Mouse (Mus musculus): ENCODE measurements around the gene Gm10037. TPM values are rescaled to one million over a fixed set of nuclear protein-coding genes. Genes with fewer than 3 reads are reported as not detected.
"Not testable (repeated sequence)": the region's sequence is repeated elsewhere in the genome, so short reads cannot be mapped to it uniquely, and the experiment has no call there.

The Gm10037 gene
- polyA plus RNA-seq, 1 experiment, result 10.4 TPM

DNA sequence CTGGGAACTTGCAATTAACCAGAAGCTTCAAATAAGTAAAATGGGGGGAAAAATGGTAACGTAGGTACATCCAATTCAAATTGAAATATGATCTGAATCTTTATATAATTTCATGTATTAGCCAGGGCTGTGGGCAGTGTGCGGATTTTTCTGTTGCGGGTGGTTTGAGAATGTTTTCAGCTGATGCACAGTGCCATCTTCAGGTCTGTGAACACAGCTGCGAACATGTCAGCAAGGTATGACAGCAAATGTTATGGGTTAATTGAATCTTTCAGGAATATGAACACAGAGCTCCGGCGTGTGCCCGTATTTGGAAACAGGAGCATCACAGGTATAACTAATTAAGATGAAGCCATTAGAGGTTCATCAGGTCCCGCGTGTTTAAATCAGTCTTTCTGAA, 31.6 kb downstream of the Gm10037 start:
- Histone ChIP-seq H3K4me1 (ENCODE audit: control insufficient read depth, insufficient read depth, low read length) (no peaks in the 10 kb centered on the region), H3K27ac (ENCODE audit: control insufficient read depth, insufficient read depth, low read depth, low read length, poor library complexity) (no peak overlapping the region), H3K4me3 (replicated peaks; ENCODE audit: control insufficient read depth, low read depth, low read length) (no peak overlapping the region)
- TF ChIP-seq CTCF (IDR thresholded peaks at IDR 0.05; ENCODE audit: control insufficient read depth, insufficient read depth, low read length) (no peak), POLR2A (IDR thresholded peaks at IDR 0.05; ENCODE audit: borderline replicate concordance, control insufficient read depth, low read depth, low read length) (no peak)
- WGBS, result 83% methylated on average over 9 of the region's 9 CpGs

DNA sequence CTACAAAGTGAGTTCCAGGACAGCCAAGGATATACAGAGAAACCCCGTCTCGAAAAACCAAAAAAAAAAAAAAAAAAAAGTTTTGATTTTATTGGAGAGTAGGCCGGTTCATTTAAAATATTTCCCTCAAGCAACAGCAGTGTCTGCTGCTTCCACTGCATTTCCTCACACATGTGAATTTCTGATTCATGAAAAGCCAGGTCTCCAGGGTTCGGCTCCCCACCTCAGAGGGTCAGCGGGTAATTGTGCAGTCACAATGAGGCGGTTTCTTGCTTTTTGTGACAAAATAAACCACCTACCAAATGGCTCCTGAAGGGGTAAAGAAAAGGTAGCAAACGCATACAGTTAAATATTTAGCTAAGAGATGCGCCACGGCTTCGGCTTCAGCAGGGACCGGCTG, 32.1 kb downstream of the Gm10037 start, which contains the start of gene BC048507:
Gene BC048507 (plus strand): TSS at position 301 of the 400 bp plus-strand sequence.
- Histone ChIP-seq H3K27ac (ENCODE audit: control insufficient read depth, insufficient read depth, low read depth, low read length, poor library complexity) (no peak within 1 kb of the TSS), H3K4me3 (replicated peaks; ENCODE audit: control insufficient read depth, low read depth, low read length) (no peak within 1 kb of the TSS), H3K4me1 (ENCODE audit: control insufficient read depth, insufficient read depth, low read length) (no peaks in the 10 kb centered on the region)
- no peak for TF ChIP-seq POLR2A (IDR thresholded peaks at IDR 0.05; ENCODE audit: borderline replicate concordance, control insufficient read depth, low read depth, low read length)
- 75% methylated on average over 11 of the region's 11 CpGs for WGBS

DNA sequence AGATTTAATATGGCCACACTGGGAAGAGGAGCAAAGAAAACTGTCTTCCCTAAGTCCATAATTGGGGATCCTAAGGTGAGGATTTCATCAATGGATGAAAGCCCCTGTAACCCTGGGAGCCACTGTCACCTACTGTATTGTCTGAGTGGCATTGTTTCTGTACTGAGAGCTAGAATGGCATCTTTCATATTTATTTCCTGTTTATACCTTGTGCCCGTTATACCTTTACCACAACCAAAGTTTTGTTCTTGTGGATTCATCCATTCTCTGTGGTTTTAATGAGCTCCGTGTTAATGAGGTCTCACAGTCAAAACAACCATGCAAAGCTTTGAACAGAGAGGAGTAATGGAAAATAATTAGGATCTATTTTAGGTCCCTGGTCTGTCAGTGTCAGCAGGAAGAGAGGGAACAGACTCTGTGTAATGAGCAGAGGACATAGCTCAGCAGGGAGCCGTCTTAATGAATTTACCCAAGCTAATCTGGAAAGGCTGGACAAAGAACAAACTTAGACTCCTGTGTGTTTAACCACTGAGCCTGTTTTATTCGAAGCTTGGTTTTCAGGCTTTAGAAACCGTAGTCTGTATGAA, 34.0 kb downstream of the Gm10037 start:
- Histone ChIP-seq H3K27ac (ENCODE audit: control insufficient read depth, insufficient read depth, low read depth, low read length, poor library complexity) (no peak overlapping the region), H3K4me3 (replicated peaks; ENCODE audit: control insufficient read depth, low read depth, low read length) (no peak overlapping the region), H3K4me1 (ENCODE audit: control insufficient read depth, insufficient read depth, low read length) (no peaks in the 10 kb centered on the region)
- TF ChIP-seq POLR2A (IDR thresholded peaks at IDR 0.05; ENCODE audit: borderline replicate concordance, control insufficient read depth, low read depth, low read length), result no peak
- no peak for TF ChIP-seq CTCF (IDR thresholded peaks at IDR 0.05; ENCODE audit: control insufficient read depth, insufficient read depth, low read length)
- 64% methylated on average over 5 of the region's 5 CpGs for WGBS

DNA sequence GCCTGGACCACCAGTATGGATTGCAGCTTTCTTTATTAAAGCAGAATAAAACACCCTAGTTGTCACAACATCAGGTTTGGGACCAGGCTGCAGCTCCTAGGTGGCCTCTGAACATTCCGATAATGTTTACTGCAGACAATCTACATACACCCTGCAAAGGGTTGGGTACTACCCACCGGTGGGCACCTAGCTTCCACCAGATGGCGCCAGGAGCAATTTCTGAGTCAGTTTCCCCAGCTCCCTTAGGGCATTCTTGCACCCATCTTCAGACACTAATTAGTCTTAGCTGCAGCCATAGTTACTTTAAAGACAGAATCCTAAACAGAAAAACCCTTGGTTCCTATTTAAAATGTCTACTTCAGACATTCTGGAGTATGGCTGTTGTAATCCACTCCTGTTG, 37.0 kb downstream of the Gm10037 start:
- no peaks in the 10 kb centered on the region for H3K4me1 ChIP-seq (ENCODE audit: control insufficient read depth, insufficient read depth, low read length)
- TF ChIP-seq CTCF (IDR thresholded peaks at IDR 0.05; ENCODE audit: control insufficient read depth, insufficient read depth, low read length) (no peak; the same call in 1 of the 2 replicates), POLR2A (IDR thresholded peaks at IDR 0.05; ENCODE audit: borderline replicate concordance, control insufficient read depth, low read depth, low read length) (no peak)
- WGBS, result 25% methylated on average over 3 of the region's 3 CpGs
- H3K27ac ChIP-seq (ENCODE audit: control insufficient read depth, insufficient read depth, low read depth, low read length, poor library complexity), result no peak overlapping the region
- no peak overlapping the region for H3K4me3 ChIP-seq (replicated peaks; ENCODE audit: control insufficient read depth, low read depth, low read length)

DNA sequence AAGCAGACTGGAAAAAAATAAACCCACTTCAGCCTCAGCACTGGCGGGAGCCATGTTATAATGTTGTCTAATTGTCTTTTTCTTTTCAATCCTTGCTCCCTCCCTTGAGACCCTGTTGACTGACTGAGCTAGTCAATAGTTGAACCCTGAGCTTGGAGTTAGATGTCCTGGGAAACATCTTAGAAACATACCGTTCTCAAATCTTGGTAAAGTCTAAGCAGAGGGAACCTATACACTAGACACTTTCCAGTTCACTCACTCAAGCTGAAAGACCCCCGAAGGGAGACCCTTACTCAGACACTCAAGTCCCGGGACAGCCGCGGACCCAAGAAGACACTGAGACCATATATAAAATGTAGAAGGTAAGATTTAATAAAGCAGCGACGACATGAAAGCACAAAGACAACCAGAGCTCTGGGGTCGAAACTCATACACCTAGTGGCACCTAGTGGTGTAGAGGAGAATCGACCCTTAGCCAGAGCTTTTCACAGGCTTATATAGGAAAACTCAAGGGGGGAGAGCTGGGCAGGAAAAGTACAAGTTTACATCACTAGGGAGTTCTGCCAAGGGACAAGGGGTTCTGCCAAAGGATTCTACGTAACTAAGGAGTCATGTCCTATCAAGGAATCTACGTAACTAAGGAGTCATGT, 45.3 kb downstream of the Gm10037 start:
- not testable (repeated sequence) for H3K4me3 ChIP-seq (replicated peaks; ENCODE audit: control insufficient read depth, low read depth, low read length); H3K4me1 ChIP-seq (ENCODE audit: control insufficient read depth, insufficient read depth, low read length); H3K27ac ChIP-seq (ENCODE audit: control insufficient read depth, insufficient read depth, low read depth, low read length, poor library complexity)
- WGBS, result 31% methylated on average over 10 of the region's 12 CpGs

DNA sequence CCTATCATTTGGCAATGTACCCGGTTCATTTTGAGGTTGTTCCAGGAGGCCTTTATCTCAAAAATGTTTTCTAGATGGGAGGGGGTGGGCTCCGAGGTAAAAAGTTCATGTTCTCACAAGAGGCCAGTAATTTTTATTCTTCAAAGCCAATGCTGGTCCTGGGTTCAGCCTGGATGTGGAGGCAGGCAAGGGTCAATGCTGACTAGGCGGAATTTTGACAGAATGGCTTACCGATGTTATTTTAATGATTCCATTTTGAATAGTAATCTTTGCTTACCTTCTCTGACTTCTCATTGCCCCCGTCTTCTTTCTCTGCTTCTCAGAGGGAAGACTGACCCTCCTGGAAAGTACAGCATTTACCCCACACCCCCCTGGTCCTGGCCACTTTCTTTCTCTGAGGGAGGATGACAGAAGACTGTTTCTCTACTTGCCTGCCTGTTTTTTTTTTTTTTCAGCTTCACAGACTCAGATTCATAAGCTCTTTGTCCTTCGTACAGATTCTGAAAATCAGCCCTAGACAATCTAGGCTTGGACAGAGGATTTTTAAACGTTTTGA, 45.9 kb downstream of the Gm10037 start:
- H3K4me1 ChIP-seq (ENCODE audit: control insufficient read depth, insufficient read depth, low read length), result no peaks in the 10 kb centered on the region
- no peak overlapping the region for H3K4me3 ChIP-seq (replicated peaks; ENCODE audit: control insufficient read depth, low read depth, low read length)
- TF ChIP-seq CTCF (IDR thresholded peaks at IDR 0.05; ENCODE audit: control insufficient read depth, insufficient read depth, low read length), result no peak
- no peak for TF ChIP-seq POLR2A (IDR thresholded peaks at IDR 0.05; ENCODE audit: borderline replicate concordance, control insufficient read depth, low read depth, low read length)
- H3K27ac ChIP-seq (ENCODE audit: control insufficient read depth, insufficient read depth, low read depth, low read length, poor library complexity), result no peak overlapping the region
- WGBS, result 67% methylated on average over 6 of the region's 7 CpGs

DNA sequence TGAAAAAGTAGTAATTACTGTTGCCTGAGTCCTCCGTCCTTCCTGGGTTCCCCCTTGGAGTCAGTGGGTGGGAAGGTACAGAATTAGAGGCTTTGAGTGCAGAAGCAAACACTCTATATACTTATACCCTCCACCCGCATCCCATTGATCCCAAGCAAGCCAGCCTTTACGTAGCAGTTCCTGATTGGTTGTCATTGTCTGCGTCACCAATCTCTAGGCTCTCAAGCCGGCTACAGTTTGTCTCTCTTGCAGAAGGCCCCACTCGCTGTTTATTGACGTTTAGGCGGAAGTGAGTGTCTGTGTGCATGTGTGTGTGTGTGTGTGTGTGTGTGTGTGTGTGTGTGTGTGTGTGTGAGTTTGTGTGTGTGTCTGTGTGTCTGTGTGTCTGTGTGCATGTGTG, 53.1 kb downstream of the Gm10037 start:
- no peak overlapping the region for H3K27ac ChIP-seq (ENCODE audit: control insufficient read depth, insufficient read depth, low read depth, low read length, poor library complexity)
- WGBS, result 92% methylated on average over 8 of the region's 8 CpGs
- TF ChIP-seq POLR2A (IDR thresholded peaks at IDR 0.05; ENCODE audit: borderline replicate concordance, control insufficient read depth, low read depth, low read length) (no peak), CTCF (IDR thresholded peaks at IDR 0.05; ENCODE audit: control insufficient read depth, insufficient read depth, low read length) (no peak)
- no peak overlapping the region for H3K4me3 ChIP-seq (replicated peaks; ENCODE audit: control insufficient read depth, low read depth, low read length)
- H3K4me1 ChIP-seq (ENCODE audit: control insufficient read depth, insufficient read depth, low read length), result no peaks in the 10 kb centered on the region

Other genes starting within 250 kb of the Gm10037 start
- 1.7 and 4.1 TPM in 2 replicates for gene Zfp729b, start 221.4 kb upstream of the Gm10037 start, polyA plus RNA-seq (2011; ENCODE audit: insufficient read depth, insufficient read length, low replicate concordance, missing spikeins)
- not detected in 2 replicates for gene Gm49345, start 193.3 kb upstream of the Gm10037 start, polyA plus RNA-seq (2011; ENCODE audit: insufficient read depth, insufficient read length, low replicate concordance, missing spikeins)
- 0.83 and 8.7 TPM in 2 replicates for gene Zfp729a, start 193.3 kb upstream of the Gm10037 start, polyA plus RNA-seq (2011; ENCODE audit: insufficient read depth, insufficient read length, low replicate concordance, missing spikeins)
- 1.9 and 11.3 TPM in 2 replicates for gene Zfp738, start 144.0 kb upstream of the Gm10037 start, polyA plus RNA-seq (2011; ENCODE audit: insufficient read depth, insufficient read length, low replicate concordance, missing spikeins)
- 2.2 and 4.5 TPM in 2 replicates for gene Zfp65, start 101.9 kb upstream of the Gm10037 start, polyA plus RNA-seq (2011; ENCODE audit: insufficient read depth, insufficient read length, low replicate concordance, missing spikeins)
- gene Zfp85, start 75.9 kb upstream of the Gm10037 start, polyA plus RNA-seq (2011; ENCODE audit: insufficient read depth, insufficient read length, low replicate concordance, missing spikeins), result 0.92 and 1.0 TPM in 2 replicates
- 1.8 and 2.5 TPM in 2 replicates for gene Zfp493, start 51.4 kb upstream of the Gm10037 start, polyA plus RNA-seq (2011; ENCODE audit: insufficient read depth, insufficient read length, low replicate concordance, missing spikeins)
- 1.4 and 2.8 TPM in 2 replicates for gene Zfp273, start 17.4 kb upstream of the Gm10037 start, polyA plus RNA-seq (2011; ENCODE audit: insufficient read depth, insufficient read length, low replicate concordance, missing spikeins)
- not detected in 2 replicates for gene BC048507, start 32.2 kb downstream of the Gm10037 start, polyA plus RNA-seq (2011; ENCODE audit: insufficient read depth, insufficient read length, low replicate concordance, missing spikeins)